In the genomic region with DNA sequence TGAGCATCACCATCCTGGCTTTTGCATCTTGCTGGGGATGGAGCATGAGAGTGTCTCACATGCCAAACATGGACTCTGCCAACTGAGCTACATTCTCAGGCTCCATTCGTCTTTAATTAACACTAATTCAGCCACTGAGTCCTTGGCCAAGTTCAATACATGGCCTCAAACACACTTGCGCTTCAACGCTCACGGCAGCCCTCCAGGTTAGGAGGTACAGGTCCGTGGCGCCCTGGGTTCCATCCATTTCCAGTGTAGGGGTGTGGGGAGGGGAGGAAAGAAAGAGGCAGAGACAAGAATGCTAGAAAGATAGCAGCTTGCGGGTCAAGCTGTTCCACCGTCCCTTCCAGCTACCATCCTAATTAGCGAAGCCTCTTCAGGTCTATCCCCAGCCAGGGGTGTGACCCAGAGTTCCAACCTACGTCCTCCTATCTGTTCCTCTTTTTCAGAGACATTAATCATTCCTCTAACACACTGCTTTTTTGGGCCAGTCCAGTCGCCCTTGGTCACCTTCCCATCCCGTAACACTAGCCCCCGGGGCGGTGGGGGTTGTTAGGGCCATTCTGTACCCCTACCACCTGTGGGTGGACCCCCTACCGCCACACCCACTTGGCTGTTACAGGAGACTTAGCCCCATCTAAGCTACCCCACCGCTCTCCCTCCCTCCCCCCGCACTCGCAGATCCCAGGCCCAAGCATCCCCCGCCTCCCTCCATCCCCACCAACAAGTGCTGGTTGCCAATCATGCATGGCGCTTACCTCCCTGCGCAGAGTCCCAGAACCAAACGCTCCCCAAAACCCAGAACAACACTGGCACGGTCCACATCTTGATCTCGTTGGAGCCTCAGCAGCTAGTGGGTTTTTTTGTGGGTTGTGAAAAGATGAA, we compare ENCODE assay signal across 7 mouse cellular contexts. TPM values are rescaled to one million over a fixed set of nuclear protein-coding genes. Genes with fewer than 3 reads are reported as not detected.
DNase-seq lines count a peak whose midpoint lies in the region; ATAC-seq and TF ChIP-seq lines count a peak whose summit lies in the region.

No protein-coding gene starts in this region.

- TF ChIP-seq CTCF in C2C12 (IDR thresholded peaks at IDR 0.05; ENCODE audit: control insufficient read depth, insufficient read depth, insufficient read length) (no peak), ES-Bruce4 (IDR thresholded peaks at IDR 0.05; ENCODE audit: low read depth, low read length) (no peak)

- TF ChIP-seq POLR2A in ES-Bruce4 (IDR thresholded peaks at IDR 0.05; ENCODE audit: insufficient read depth, low read length): no peak
- TF ChIP-seq POLR2A in myocyte (IDR thresholded peaks at IDR 0.05; ENCODE audit: insufficient read length, low read depth): no peak

- H3K27me3 ChIP-seq in C2C12 (ENCODE audit: control insufficient read depth, insufficient read depth, insufficient read length): no peaks in the 10 kb centered on the region
- H3K27me3 ChIP-seq in ES-Bruce4 (ENCODE audit: control insufficient read depth, insufficient read depth, low read length, poor library complexity, severe bottlenecking): no peaks in the 10 kb centered on the region
- H3K27me3 ChIP-seq in myocyte (ENCODE audit: control insufficient read depth, insufficient read depth, insufficient read length): no peaks in the 10 kb centered on the region

- H3K9ac ChIP-seq in ES-Bruce4 (ENCODE audit: low read depth, poor library complexity, severe bottlenecking): peak overlapping the region; percentile 54

- H3K36me3 ChIP-seq in C2C12 (ENCODE audit: control insufficient read depth, insufficient read depth) (peaks cover 7% of the 10 kb centered on the region), ES-Bruce4 (ENCODE audit: control insufficient read depth, insufficient read depth, low read length, poor library complexity, severe bottlenecking) (peaks cover 2% of the 10 kb centered on the region; the same call in 1 of the 2 replicates), myocyte (ENCODE audit: control insufficient read depth, insufficient read depth) (no peaks in the 10 kb centered on the region)

- H3K4me3 ChIP-seq in C2C12 (ENCODE audit: insufficient read depth, poor library complexity, severe bottlenecking): peak overlapping the region; percentile 74
- H3K4me3 ChIP-seq in ES-Bruce4 (ENCODE audit: low read depth, low read length): peak overlapping the region; percentile 94
- peak overlapping the region; percentile 87 for H3K4me3 ChIP-seq in myocyte

- ATAC-seq in frontal cortex, adult (ENCODE audit: low TSS enrichment): no peak

- H3ac ChIP-seq in C2C12 (ENCODE audit: control insufficient read depth, insufficient read length, low read depth): peak overlapping the region; percentile 54
- peak overlapping the region; percentile 17 for H3ac ChIP-seq in myocyte (ENCODE audit: control insufficient read depth, insufficient read length)

- H3K79me3 ChIP-seq in C2C12 (ENCODE audit: low read depth): peaks cover 65% of the 10 kb centered on the region

- H3K79me2 ChIP-seq in C2C12 (ENCODE audit: control insufficient read depth, insufficient read depth) (peaks cover 80% of the 10 kb centered on the region), myocyte (ENCODE audit: control insufficient read depth, insufficient read depth) (peaks cover 37% of the 10 kb centered on the region)

- 0 out of 2 replicates have a peak, but pooled peaks have one; percentile 10 for TF ChIP-seq EP300 in ES-Bruce4 (IDR thresholded peaks at IDR 0.05; ENCODE audit: insufficient read depth, low read depth, low read length)

- H3K27ac ChIP-seq in ES-Bruce4 (ENCODE audit: insufficient read depth, low read length): no peak overlapping the region; the same call in 1 of the 2 replicates

- H3K4me2 ChIP-seq in myocyte (ENCODE audit: low read depth): peak overlapping the region; percentile 97

- peak; percentile 40 for DNase-seq in gastrocnemius, postnatal 25 days
- DNase-seq in kidney, postnatal 14 days: peak; percentile 34
- DNase-seq in ovary, adult 18-20 months (ENCODE audit: low spot score): no peak

- peaks cover 10% of the 10 kb centered on the region for H3K9me3 ChIP-seq in ES-Bruce4 (replicated peaks; ENCODE audit: control insufficient read depth, insufficient read depth, low read length, poor library complexity, severe bottlenecking)

- peaks cover 2% of the 10 kb centered on the region for H3K4me1 ChIP-seq in ES-Bruce4 (ENCODE audit: control insufficient read depth, insufficient read depth, low read length)

TF ChIP-seq in C2C12, 6 proteins besides CTCF, POLR2A, EP300 and RAD21:
- no peak for TF ChIP-seq FOSL1 (IDR thresholded peaks at IDR 0.05; ENCODE audit: insufficient read depth, low read length, poor library complexity, severe bottlenecking)

TF ChIP-seq in myocyte, 11 proteins besides CTCF, POLR2A, EP300 and RAD21:
- TF ChIP-seq MYOD1 (IDR thresholded peaks at IDR 0.05; ENCODE audit: control insufficient read depth in 1 of 3, insufficient read length in 2 of 3, low read depth in 2 of 3) (peak in 2 of 3 experiments; percentile 48 to 71), TCF12 (IDR thresholded peaks at IDR 0.05; ENCODE audit: insufficient read depth, poor library complexity, severe bottlenecking) (no peak)

RNA-seq across cellular contexts. Expression of a gene that starts 0.7 kb away (rescaled TPM):
- polyA plus RNA-seq in C2C12 (2012; fragmentation: generic; extraction: Trizol): 133 TPM
- polyA plus RNA-seq in ES-Bruce4 (2011; ENCODE audit: insufficient read depth, insufficient read length, low read depth, missing spikeins): 179 and 198 TPM in 2 replicates
- 10 to 100 TPM in 1 of 2 experiments, 1 to 10 TPM in 1; 9.5 to 11.5 TPM for total RNA-seq in gastrocnemius, postnatal 25 days (2021)
- polyA plus RNA-seq in myocyte (2012; fragmentation: generic; extraction: Trizol): 102 TPM

RNA-seq across cellular contexts. Expression of a gene that starts 50.9 kb away (rescaled TPM):
- polyA plus RNA-seq in C2C12 (2012; fragmentation: generic; extraction: Trizol) (not detected), ES-Bruce4 (2011; ENCODE audit: insufficient read depth, insufficient read length, low read depth, missing spikeins) (not detected in 2 replicates), myocyte (2012; fragmentation: generic; extraction: Trizol) (not detected)
- 10 to 100 TPM; 22.7 to 26.8 TPM for total RNA-seq in gastrocnemius, postnatal 25 days (2021)
